Mouse (Mus musculus) right cerebral cortex, adult 2 months (tissue): ENCODE measurements around the gene Btrc.

Experiments used
- DNase-seq, 2 experiments: peaks; one replicate each; pipeline ENCODE4 v3.0.0; 2021 to 2022; ENCODE audit warnings: low spot score in 2 of 2

The Btrc gene

GRCm38 (mm10) chr19:45472691-45473520 lies 109.4 kb downstream of the Btrc start:
- peak; percentile 56 to 59 for DNase-seq

GRCm38 (mm10) chr19:45474686-45475085 lies 111.2 kb downstream of the Btrc start:
- peak in 1 of 2 experiments; percentile 15 for DNase-seq

GRCm38 (mm10) chr19:45475928-45476553 lies 112.5 kb downstream of the Btrc start:
- DNase-seq, result peak; percentile 31 to 39

- DNase-seq, result no peak
Measured at GRCm38 (mm10) chr19:45479548-45479947, 116.0 kb downstream of the Btrc start.

GRCm38 (mm10) chr19:45480490-45480889 lies 117.0 kb downstream of the Btrc start:
- no peak for DNase-seq

- DNase-seq, result no peak
Measured at GRCm38 (mm10) chr19:45480951-45481350, 117.4 kb downstream of the Btrc start.

- no peak for DNase-seq
Measured at GRCm38 (mm10) chr19:45483470-45483869, 119.9 kb downstream of the Btrc start.

GRCm38 (mm10) chr19:45486206-45486991 lies 122.9 kb downstream of the Btrc start:
- DNase-seq, result no peak

- no peak for DNase-seq
Measured at GRCm38 (mm10) chr19:45486992-45487387, 123.5 kb downstream of the Btrc start.

- no peak for DNase-seq
Measured at GRCm38 (mm10) chr19:45489961-45490360, 126.4 kb downstream of the Btrc start.

GRCm38 (mm10) chr19:45491246-45491645 lies 127.7 kb downstream of the Btrc start:
- DNase-seq, result no peak

- DNase-seq, result no peak
Measured at GRCm38 (mm10) chr19:45494121-45494775, 130.7 kb downstream of the Btrc start.

- no peak for DNase-seq
Measured at GRCm38 (mm10) chr19:45505446-45505845, 141.9 kb downstream of the Btrc start.

GRCm38 (mm10) chr19:45507531-45507930 lies 144.0 kb downstream of the Btrc start:
- DNase-seq, result no peak

- DNase-seq, result no peak
Measured at GRCm38 (mm10) chr19:45510680-45511079, 147.1 kb downstream of the Btrc start.

GRCm38 (mm10) chr19:45511406-45511805 lies 147.9 kb downstream of the Btrc start:
- DNase-seq, result no peak

- no peak for DNase-seq
Measured at GRCm38 (mm10) chr19:45515341-45515740, 151.8 kb downstream of the Btrc start.

- no peak for DNase-seq
Measured at GRCm38 (mm10) chr19:45516264-45516663, 152.7 kb downstream of the Btrc start.

- DNase-seq, result no peak
Measured at GRCm38 (mm10) chr19:45527382-45527781, 163.8 kb downstream of the Btrc start.

- no peak for DNase-seq
Measured at GRCm38 (mm10) chr19:45527931-45528534, 164.5 kb downstream of the Btrc start.

GRCm38 (mm10) chr19:45529294-45529693 lies 165.8 kb downstream of the Btrc start:
- no peak for DNase-seq
